Mouse (Mus musculus): ENCODE measurements at regions not wholly inside any gene's neighbourhood (a gene's known extent, or its start where the extent isn't known, plus 50 kb on each side); places are given as distances from the start of the nearest gene placed in this dataset.

GRCm38 (mm10) chr9:61862071-61862480, 52.3 kb downstream of the Rplp1 start:
- DNase-seq, result no peak

DNA sequence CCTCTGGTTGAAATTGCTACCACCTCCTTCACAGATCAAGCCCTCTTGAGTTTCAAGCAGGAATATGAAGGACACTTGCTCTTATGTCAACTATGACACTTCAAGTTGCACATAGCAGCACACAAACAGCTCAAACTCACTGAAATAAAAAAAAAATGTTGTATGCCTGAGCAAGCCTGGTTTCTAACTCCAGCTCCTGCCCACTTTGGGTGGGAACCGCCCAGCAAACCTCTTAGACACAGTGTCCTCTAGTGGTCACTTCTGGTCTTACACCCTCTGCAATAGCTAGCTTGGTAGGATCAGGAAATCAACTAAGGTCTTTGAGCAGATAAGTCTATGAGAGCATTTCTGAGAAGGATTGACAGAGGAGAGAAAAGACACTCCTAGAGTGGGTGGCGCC, 54.2 kb downstream of the Rplp1 start:
- DNase-seq, result no peak

DNA sequence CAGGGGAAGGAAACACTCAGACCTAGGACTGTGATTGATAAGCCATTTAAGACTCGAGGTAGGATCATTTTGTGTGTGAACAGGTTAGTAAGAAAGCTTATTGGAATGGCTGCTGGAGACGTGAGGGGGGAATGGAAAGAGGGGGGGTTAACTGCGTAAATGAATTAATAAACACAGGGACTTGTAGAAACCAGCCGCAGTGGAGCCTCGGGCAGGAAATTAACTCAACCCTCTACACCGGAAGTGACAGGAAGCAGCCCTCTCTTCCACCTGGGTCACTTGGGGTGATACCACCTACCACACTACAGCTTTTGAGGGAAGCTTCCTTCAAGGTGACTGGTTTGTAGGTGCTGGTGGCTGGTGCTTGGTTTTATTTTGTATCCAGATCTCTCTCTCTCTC, 54.9 kb downstream of the Rplp1 start:
- DNase-seq, result no peak

GRCm38 (mm10) chr9:61857817-61858216, 56.5 kb downstream of the Rplp1 start:
- no peak for DNase-seq

- no peak for DNase-seq
Observed at GRCm38 (mm10) chr9:61856686-61857085, 57.7 kb downstream of the Rplp1 start.

DNA sequence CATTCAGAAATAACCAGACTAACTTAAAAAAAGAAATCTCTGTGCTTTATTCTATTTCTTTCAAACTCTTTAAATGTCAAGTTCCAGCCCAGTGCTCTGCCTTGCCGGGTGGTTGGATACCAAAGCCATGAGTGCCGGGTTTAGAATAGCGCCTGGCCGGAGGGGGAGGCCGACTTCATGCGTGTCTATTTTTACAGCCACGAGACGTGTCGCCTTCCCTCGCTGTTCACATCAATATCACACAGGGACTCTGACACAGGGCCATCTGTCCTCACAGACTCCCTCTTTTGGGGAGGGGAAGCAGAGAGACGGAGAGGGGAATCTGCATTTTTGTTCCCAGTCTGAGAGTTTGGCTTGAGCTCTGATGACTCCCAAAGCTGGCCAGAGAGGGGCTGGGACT, 58.7 kb downstream of the Rplp1 start:
- DNase-seq, result peak; percentile 91

- no peak for DNase-seq
Observed at GRCm38 (mm10) chr9:61853841-61854240, 60.5 kb downstream of the Rplp1 start.

GRCm38 (mm10) chr9:61851331-61851730, 63.0 kb downstream of the Rplp1 start:
- DNase-seq, result no peak

GRCm38 (mm10) chr9:61848401-61848800, 65.9 kb downstream of the Rplp1 start:
- peak; percentile 93 for DNase-seq

DNA sequence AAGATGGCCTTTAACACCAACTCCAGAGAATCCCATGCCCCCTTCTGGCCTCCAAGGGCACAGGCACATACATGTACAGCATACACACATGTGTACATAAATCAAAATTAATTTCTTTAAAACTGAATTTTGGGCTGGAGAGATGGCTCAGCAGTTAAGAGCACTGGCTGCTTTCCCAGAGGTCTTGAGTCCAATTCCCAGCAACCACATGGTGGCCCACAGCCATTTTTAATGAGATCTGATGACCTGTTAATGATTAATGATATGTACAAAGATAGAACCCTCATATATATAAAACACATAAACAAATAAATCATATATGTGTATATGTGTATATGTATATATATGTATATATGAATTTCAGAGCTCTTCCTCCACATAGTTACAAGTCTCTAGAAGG, 66.8 kb downstream of the Rplp1 start:
- DNase-seq, result no peak

GRCm38 (mm10) chr9:61844645-61845044, 69.7 kb downstream of the Rplp1 start:
- no peak for DNase-seq

- DNase-seq, result no peak
Observed at GRCm38 (mm10) chr9:61844141-61844540, 70.2 kb downstream of the Rplp1 start.

- DNase-seq, result no peak
Observed at GRCm38 (mm10) chr9:61843513-61843912, 70.8 kb downstream of the Rplp1 start.

DNA sequence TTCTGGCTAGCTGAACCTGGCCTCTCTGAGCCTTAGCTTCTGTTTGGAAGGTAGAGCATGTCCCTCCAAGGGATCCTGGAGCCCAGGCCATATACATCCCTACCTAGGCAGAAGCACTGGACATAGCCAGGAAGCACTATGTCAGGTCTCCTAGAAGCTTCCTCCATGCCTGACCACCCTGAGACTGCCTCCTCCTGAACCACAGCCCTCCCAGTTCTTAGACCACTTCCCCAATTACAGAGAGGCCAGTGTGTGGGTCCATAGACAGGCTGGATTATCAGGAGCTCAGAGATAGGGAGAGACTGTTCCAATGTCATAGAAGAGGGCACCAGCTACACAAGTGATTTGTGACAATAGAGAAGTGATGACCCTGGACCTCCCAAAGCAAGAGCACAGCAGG, 72.0 kb downstream of the Rplp1 start:
- DNase-seq, result no peak

GRCm38 (mm10) chr9:61841222-61841621, 73.1 kb downstream of the Rplp1 start:
- no peak for DNase-seq

- no peak for DNase-seq
Observed at GRCm38 (mm10) chr9:61840353-61840752, 74.0 kb downstream of the Rplp1 start.

GRCm38 (mm10) chr9:61833226-61833625, 81.1 kb downstream of the Rplp1 start:
- DNase-seq, result no peak

- peak; percentile 91 for DNase-seq
Observed at GRCm38 (mm10) chr9:61830236-61830635, 84.1 kb downstream of the Rplp1 start.

DNA sequence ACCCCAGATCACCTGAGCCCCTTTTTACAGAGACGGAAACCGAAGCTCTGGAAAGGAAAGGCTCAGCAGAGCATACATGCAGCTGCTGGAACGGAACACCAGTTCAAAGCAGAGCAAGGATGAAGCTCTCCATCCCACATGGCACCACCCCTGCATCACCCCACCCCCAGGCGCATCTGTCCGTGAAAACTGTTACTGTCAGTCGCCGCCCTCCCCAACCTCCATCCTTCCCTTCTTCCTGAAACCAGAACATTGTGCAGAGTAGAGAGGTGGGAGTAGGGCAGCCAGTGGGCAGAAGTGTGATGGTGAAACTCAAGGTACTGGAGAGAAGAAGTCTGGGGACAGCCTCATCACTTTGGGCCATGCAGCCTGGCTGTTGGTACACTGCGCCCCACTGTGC, 84.6 kb downstream of the Rplp1 start:
- DNase-seq, result no peak

DNA sequence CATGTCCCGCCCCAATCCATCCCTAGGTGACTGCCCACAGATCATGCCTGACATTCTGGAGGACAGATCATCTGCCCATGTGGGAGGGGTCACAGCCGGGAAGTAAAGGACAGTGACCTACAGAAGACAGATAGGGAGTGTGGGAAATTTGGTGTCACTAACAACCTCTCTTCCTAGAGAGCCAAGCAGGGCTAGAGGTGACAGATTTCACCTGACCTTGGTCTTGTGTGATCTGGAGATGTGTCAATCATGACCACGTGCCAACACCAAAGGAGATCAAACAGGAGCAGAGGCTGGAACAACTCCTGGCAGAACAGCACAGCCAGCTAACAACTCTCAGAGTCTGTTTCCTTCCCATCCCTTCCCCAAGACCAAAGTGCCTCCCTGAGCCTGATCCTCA, 85.0 kb downstream of the Rplp1 start:
- no peak for DNase-seq

- no peak for DNase-seq
Observed at GRCm38 (mm10) chr9:61827721-61828120, 86.6 kb downstream of the Rplp1 start.

DNA sequence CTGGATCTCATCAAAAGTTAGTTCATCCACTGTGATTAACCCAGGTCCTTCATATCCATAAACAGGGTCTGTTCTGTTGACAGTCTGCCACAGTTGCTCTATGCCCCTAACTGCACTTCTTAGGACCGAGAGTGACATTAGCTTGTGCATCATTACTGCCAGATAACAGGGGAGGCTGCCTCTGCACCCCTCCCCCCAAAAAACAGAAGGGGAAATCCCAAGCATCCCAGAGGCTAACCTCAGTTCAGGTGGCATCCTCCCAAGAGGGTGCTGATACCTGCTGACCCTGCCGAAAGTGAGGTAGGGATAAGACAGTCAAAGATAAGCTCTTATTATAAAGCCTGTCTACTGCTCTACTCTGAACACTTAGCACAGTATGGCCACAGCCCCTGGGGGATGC, 87.3 kb downstream of the Rplp1 start:
- no peak for DNase-seq

DNA sequence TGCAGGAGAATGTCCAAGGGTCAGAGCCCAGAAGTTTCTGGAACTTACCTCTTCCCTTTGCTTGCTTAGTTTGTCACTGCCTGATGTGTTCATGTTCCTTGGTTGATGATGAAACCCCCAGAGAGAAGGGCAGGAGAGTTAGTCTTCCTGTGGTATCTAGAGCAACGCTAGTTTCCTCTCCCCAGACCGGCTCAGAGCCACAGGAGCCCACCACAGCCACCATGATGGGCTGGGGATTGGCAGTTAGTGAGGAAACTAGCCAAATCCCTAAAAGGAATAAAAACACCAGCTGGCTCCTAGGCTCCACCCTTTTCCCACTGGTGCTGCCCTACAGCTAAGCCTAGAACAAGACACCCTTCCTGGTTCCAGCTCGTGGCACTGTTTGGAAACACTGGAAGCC, 87.9 kb downstream of the Rplp1 start:
- no peak for DNase-seq

DNA sequence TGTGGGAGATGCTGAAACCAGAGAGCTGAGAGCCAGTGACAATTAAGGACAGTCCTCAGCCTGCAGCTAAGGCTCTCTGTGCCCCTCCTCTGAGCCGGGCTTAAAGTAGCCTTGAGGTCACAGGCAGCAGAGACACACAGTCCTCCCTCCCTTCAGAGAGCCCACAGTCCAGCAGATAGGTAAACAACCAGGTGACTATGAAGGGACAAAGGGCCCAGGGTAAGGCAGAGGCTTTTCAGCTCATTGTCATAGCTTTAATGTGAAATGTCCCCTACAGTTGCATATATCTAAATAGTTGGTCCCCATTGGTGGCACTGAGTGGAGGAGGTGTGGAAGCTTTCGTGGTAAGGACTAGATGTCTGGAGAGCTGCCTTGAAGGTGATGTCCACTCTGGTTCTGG, 88.5 kb downstream of the Rplp1 start:
- no peak for DNase-seq

DNA sequence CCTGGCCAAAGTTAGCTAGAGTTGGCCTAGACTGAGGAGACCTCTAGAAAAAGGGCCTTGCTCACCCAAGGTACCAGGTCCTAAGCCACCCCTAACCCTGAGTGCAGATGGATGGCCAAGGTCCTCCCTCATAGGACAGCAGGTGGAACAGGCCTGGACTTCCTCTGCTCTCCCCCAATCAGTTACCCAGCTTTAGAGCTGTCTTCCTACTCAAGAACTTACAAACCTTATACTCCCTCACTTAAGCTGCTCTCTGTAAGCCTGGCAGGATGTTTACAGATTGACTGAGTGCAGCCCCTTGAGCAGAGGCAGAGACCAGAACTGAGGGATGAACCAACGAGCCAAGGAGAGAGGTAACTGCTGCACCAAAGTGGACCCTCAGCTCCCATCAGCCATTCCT, 94.5 kb downstream of the Rplp1 start:
- DNase-seq, result no peak

DNA sequence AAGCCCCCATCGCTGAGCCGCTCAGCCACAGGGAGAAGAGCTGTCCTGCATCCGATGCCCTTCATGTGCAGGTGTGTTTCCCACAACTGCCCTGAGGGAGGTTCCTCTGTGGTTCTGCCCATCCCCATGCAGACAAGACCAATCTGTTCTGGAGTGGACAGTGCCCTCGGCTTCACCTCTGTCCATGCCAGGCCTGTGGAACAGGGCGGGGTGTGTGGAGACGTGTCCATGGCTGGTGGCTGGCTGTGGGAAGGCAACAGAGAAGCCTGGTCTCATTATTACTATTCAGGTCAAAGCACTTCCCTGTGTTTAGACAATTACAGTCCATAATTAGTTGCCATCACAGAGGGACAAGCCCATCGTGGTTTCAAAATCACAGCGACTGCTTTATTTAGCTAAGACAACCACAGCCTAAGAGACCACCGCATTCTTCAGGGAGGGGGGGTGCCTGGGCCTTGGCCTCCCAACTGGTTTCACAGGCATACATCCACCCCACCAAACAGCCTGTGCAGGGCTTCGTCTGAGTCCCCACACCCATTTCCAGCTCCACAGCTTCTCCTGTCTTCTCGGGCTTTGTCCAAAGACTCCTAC, 97.7 kb downstream of the Rplp1 start:
- DNase-seq, result no peak

Measured in heart, adult 11 months (tissue).